Mouse (Mus musculus): ENCODE data around the gene Spaca3. TPM values are rescaled to one million over a fixed set of nuclear protein-coding genes. Genes with fewer than 3 reads are reported as not detected.

The Spaca3 gene
- polyA plus RNA-seq, 1 experiment from 2014 or later = not detected

DNA sequence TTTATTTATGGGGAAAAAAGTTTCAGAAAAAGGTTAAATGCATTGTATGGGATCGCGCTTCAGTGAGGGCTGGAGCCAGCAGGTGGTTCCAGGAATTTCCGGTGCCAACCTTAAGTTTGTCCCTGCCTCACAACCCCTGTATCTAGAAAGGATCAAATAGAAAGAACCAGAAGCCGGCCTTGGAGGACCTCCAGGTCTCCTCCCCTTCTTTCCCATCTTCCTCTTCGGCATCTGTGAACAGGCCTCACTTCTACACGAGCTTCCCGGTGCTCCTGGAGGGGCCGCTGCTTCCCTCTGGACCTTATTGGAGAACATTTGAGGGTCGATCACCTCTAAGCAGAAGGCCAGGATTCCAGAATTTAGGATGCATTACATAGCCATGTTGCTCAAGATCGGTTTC, 45.3 kb downstream of the Spaca3 start:
- H3K27me3 ChIP-seq (ENCODE audit: control insufficient read depth, insufficient read depth, low read length) = no peaks in the 10 kb centered on the region
- no peak overlapping the region for H3K9ac ChIP-seq (ENCODE audit: low read depth, low read length)
- H3K4me2 ChIP-seq (replicated peaks; ENCODE audit: low read depth, low read length) = no peak overlapping the region
- no peaks in the 10 kb centered on the region for H3K9me3 ChIP-seq (ENCODE audit: control insufficient read depth, low read length)
- no peak for ATAC-seq (ENCODE audit: low FRiP score, low TSS enrichment)
- no peak overlapping the region for H3K4me3 ChIP-seq (ENCODE audit: low read length)
- H3K36me3 ChIP-seq (ENCODE audit: control insufficient read depth, insufficient read depth, low read length) = no peaks in the 10 kb centered on the region
- 80% methylated on average over 10 of the region's 10 CpGs for WGBS
- no peak overlapping the region for H3K27ac ChIP-seq (ENCODE audit: low read depth, low read length)
- peaks cover 6% of the 10 kb centered on the region; the same call in 1 of the 2 replicates for H3K4me1 ChIP-seq (ENCODE audit: control insufficient read depth, insufficient read depth, low read length)

DNA sequence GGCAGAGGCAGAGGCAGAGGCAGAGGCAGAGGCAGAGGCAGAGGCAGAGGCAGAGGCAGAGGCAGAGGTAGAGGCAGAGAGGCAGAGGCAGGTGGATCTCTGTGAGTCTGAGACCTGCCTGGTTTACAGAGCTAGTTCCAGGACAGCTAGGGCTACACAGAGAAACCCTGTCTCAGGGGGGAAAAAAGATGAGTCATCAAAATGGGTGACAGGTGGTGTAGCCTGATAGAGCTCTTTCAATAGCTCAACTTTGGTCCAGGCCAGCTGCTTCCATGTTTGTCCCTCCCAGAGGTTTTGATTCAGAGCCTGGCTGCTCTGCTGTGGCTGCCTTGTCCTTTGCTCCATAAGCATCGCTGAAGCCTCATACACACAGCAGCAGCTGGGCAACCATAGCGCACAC, 46.4 kb downstream of the Spaca3 start:
- no peaks in the 10 kb centered on the region for H3K36me3 ChIP-seq (ENCODE audit: control insufficient read depth, insufficient read depth, low read length)
- no peak for ATAC-seq (ENCODE audit: low FRiP score, low TSS enrichment)
- 93% methylated on average over 2 of the region's 2 CpGs for WGBS
- peaks cover 10% of the 10 kb centered on the region for H3K4me1 ChIP-seq (ENCODE audit: control insufficient read depth, insufficient read depth, low read length)
- H3K9me3 ChIP-seq (ENCODE audit: control insufficient read depth, low read length) = no peaks in the 10 kb centered on the region
- no peak overlapping the region for H3K4me3 ChIP-seq (ENCODE audit: low read length)
- H3K27ac ChIP-seq (ENCODE audit: low read depth, low read length) = no peak overlapping the region
- H3K4me2 ChIP-seq (replicated peaks; ENCODE audit: low read depth, low read length) = no peak overlapping the region
- H3K9ac ChIP-seq (ENCODE audit: low read depth, low read length) = no peak overlapping the region
- H3K27me3 ChIP-seq (ENCODE audit: control insufficient read depth, insufficient read depth, low read length) = no peaks in the 10 kb centered on the region

DNA sequence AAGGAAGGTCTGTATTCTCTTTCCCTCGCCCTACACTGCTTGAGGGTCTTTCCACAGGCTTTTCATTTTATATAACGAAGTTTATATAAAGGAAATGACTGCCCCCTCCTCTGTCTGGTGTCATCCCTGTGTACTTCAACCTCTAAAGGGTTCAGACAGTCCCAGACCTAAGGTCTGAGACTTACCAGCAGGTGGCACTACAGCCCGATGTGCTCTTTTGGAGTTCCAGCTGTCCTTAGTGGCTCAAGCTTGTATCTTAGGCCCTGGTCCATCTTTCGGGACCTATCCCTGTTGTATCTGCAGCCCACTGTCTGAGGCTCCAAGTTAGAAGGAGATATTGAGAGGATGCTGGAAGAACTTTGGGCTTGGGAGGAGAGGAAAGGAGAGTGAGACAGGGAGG, 48.3 kb downstream of the Spaca3 start:
- H3K4me3 ChIP-seq (ENCODE audit: low read length) = no peak overlapping the region
- WGBS = 45% methylated on average over 4 of the region's 4 CpGs
- H3K9me3 ChIP-seq (ENCODE audit: control insufficient read depth, low read length) = no peaks in the 10 kb centered on the region
- no peak overlapping the region for H3K27ac ChIP-seq (ENCODE audit: low read depth, low read length)
- H3K36me3 ChIP-seq (ENCODE audit: control insufficient read depth, insufficient read depth, low read length) = no peaks in the 10 kb centered on the region
- H3K4me1 ChIP-seq (ENCODE audit: control insufficient read depth, insufficient read depth, low read length) = peaks cover 13% of the 10 kb centered on the region
- H3K9ac ChIP-seq (ENCODE audit: low read depth, low read length) = no peak overlapping the region
- ATAC-seq (ENCODE audit: low FRiP score, low TSS enrichment) = 0 out of 2 replicates have a peak, but pooled peaks have one; percentile 40
- H3K4me2 ChIP-seq (replicated peaks; ENCODE audit: low read depth, low read length) = no peak overlapping the region
- H3K27me3 ChIP-seq (ENCODE audit: control insufficient read depth, insufficient read depth, low read length) = no peaks in the 10 kb centered on the region

DNA sequence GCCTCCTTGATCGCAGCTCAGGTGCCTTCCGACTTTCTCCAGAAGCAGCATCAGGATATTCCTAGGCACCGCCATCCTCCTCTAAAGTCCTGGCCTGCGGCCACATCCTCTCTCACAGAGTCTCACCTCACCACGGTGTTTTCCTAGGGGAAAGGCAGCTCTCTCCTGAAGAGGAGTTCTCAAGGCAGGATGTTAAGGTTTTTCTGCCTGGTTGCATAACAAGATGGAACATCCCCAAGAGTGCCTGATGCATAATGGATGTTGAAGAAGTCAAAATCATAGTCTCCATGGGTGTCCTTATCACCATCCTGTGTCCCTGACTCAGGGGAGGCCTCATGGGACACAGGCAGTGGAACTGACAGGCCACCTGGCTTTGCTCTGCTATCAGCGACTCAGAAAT, 49.7 kb downstream of the Spaca3 start:
- no peaks in the 10 kb centered on the region for H3K9me3 ChIP-seq (ENCODE audit: control insufficient read depth, low read length)
- H3K4me1 ChIP-seq (ENCODE audit: control insufficient read depth, insufficient read depth, low read length) = peaks cover 13% of the 10 kb centered on the region
- ATAC-seq (ENCODE audit: low FRiP score, low TSS enrichment) = no peak
- H3K27ac ChIP-seq (ENCODE audit: low read depth, low read length) = no peak overlapping the region
- no peak overlapping the region for H3K4me3 ChIP-seq (ENCODE audit: low read length)
- H3K27me3 ChIP-seq (ENCODE audit: control insufficient read depth, insufficient read depth, low read length) = no peaks in the 10 kb centered on the region
- no peaks in the 10 kb centered on the region for H3K36me3 ChIP-seq (ENCODE audit: control insufficient read depth, insufficient read depth, low read length)
- H3K9ac ChIP-seq (ENCODE audit: low read depth, low read length) = no peak overlapping the region
- WGBS = 94% methylated on average over 6 of the region's 6 CpGs
- H3K4me2 ChIP-seq (replicated peaks; ENCODE audit: low read depth, low read length) = no peak overlapping the region

DNA sequence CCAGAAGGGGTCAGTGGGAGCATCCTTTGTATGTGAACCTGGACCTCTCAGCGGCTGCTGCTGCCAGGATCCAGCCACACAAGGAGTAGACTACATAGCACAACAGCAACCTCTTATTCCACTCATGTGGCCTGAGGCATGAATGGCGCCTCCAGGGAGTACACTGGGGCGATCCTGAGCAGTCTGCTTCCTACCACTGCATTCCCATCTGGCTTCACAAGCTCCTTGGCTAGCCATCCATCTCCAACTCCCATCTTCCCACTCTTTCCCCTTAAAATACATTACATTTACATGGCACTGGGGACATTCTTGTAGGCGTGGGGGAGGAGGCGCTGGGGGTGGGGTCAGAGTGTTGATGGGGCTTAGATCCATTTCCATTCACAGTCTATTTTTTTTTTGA, 54.6 kb downstream of the Spaca3 start:
- Histone ChIP-seq H3K27ac (ENCODE audit: low read depth, low read length) (no peak overlapping the region), H3K4me2 (replicated peaks; ENCODE audit: low read depth, low read length) (no peak overlapping the region), H3K9me3 (ENCODE audit: control insufficient read depth, low read length) (no peaks in the 10 kb centered on the region), H3K27me3 (ENCODE audit: control insufficient read depth, insufficient read depth, low read length) (no peaks in the 10 kb centered on the region), H3K36me3 (ENCODE audit: control insufficient read depth, insufficient read depth, low read length) (no peaks in the 10 kb centered on the region), H3K4me3 (ENCODE audit: low read length) (no peak overlapping the region), H3K9ac (ENCODE audit: low read depth, low read length) (no peak overlapping the region), H3K4me1 (ENCODE audit: control insufficient read depth, insufficient read depth, low read length) (peaks cover 8% of the 10 kb centered on the region; the same call in 1 of the 2 replicates)
- 75% methylated on average over 5 of the region's 5 CpGs for WGBS
- ATAC-seq (ENCODE audit: low FRiP score, low TSS enrichment) = no peak

DNA sequence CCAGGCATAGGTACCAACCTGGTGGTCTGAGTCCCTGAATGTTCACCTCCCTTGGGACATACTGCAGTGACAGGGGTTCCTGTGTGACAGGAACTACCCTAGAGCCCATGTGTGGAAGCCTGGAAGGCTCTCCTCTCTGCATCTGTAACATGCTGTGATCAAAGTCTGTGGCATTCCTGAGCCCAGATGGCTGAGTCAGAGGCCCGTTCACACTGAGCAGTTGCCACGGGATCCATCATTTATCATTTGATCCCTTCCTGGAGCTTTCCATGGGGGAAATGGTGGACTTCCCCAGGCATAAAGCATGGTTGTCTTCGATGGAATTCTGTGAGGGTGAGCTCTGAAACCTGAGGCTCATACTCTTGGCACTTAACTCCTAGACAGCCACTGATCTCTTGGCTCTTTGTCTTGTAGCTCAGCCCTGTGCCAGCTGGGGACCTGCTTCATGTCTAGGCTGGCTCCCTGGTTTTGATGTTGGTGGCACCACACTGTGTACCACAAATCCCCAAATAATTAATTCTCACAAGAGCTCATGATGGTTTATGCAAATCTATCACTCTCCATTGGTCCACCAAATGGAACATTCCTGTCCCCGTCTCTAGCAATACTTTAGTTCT, 55.4 kb downstream of the Spaca3 start:
- no peaks in the 10 kb centered on the region for H3K27me3 ChIP-seq (ENCODE audit: control insufficient read depth, insufficient read depth, low read length)
- 27% methylated on average over 4 of the region's 4 CpGs for WGBS

More for the DNA sequence above, 55.4 kb downstream of the Spaca3 start:
- Histone ChIP-seq H3K9me3 (ENCODE audit: control insufficient read depth, low read length) (no peaks in the 10 kb centered on the region), H3K36me3 (ENCODE audit: control insufficient read depth, insufficient read depth, low read length) (no peaks in the 10 kb centered on the region), H3K4me1 (ENCODE audit: control insufficient read depth, insufficient read depth, low read length) (peaks cover 7% of the 10 kb centered on the region; the same call in 1 of the 2 replicates), H3K4me3 (ENCODE audit: low read length) (no peak overlapping the region), H3K4me2 (replicated peaks; ENCODE audit: low read depth, low read length) (no peak overlapping the region), H3K27ac (ENCODE audit: low read depth, low read length) (no peak overlapping the region), H3K9ac (ENCODE audit: low read depth, low read length) (no peak overlapping the region)
- no peak for ATAC-seq (ENCODE audit: low FRiP score, low TSS enrichment)

Other genes starting within 250 kb of the Spaca3 start
- gene Myo1d, start 78.3 kb upstream of the Spaca3 start, polyA plus RNA-seq (2014; fragmentation: Nextera tagmentation; extraction: Ambion mirVana) = 10.7 and 16.0 TPM in 2 replicates
- gene Tmem98, start 48.2 kb upstream of the Spaca3 start, polyA plus RNA-seq (2014; fragmentation: Nextera tagmentation; extraction: Ambion mirVana) = 111 and 115 TPM in 2 replicates

All from kidney, embryonic 14.5 days (tissue).